Mouse (Mus musculus): Measurements from ENCODE around the gene Col4a3. TPM values are rescaled to one million over a fixed set of nuclear protein-coding genes. Genes with fewer than 3 reads are reported as not detected.
A peak's percentile ranks its signal among the peaks of the same experiment; 100 is the strongest.

Gene Col4a3
- polyA plus RNA-seq, 1 experiment from 2014 or later, result 0.20 TPM

DNA sequence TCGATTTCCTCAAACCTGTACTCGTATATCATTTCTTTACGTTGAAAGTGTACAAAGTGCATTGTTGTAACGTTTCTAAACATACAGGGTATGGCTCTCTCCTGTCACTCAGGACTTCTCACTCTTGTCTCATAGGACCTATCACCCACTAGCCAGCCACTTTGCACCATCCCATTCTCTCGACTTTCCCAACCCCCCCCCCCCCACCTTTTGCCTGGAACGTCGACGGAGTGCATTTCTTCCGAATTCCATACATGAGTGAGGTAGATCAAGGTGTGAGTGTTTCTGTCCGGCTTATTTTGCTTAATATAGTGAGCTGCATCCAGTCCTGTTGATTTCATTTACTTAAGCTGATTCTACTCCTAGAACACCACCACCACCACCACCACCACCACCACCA lies 9.4 kb upstream of the Col4a3 start:
- H3K4me3 ChIP-seq, result no peak overlapping the region
- no peak for DNase-seq (ENCODE audit: low spot score)
- peaks cover 9% of the 10 kb centered on the region for H3K4me1 ChIP-seq
- WGBS, result 87% methylated on average over 10 of the region's 10 CpGs
- H3K36me3 ChIP-seq, result no peaks in the 10 kb centered on the region
- no peak overlapping the region for H3K27ac ChIP-seq
- no peaks in the 10 kb centered on the region for H3K27me3 ChIP-seq (ENCODE audit: insufficient read depth, poor library complexity, severe bottlenecking)
- no peaks in the 10 kb centered on the region for H3K9me3 ChIP-seq

DNA sequence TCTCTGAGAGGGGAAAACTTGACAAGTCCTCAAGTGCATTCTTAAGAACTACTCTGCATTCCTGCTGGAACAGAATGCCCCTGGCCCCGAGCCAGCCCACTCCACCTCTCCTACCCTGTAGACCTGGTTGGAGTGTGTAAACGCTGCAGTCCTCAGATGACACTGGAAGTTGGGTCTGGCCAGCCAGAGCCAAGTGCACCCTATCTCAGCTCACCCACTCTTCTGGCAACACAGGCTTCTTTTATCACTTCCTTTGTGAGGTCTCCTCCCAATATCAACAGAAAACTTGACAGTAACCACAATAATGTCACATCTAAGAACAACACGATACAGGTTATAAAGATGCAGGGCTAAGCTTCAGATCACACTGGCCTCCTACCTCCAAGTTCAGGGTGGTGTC lies 8.8 kb upstream of the Col4a3 start:
- Histone ChIP-seq H3K27ac (no peak overlapping the region), H3K4me3 (no peak overlapping the region), H3K27me3 (ENCODE audit: insufficient read depth, poor library complexity, severe bottlenecking) (no peaks in the 10 kb centered on the region), H3K36me3 (no peaks in the 10 kb centered on the region), H3K4me1 (peaks cover 9% of the 10 kb centered on the region), H3K9me3 (no peaks in the 10 kb centered on the region)
- WGBS, result 44% methylated on average over 3 of the region's 3 CpGs
- DNase-seq (ENCODE audit: low spot score), result no peak

DNA sequence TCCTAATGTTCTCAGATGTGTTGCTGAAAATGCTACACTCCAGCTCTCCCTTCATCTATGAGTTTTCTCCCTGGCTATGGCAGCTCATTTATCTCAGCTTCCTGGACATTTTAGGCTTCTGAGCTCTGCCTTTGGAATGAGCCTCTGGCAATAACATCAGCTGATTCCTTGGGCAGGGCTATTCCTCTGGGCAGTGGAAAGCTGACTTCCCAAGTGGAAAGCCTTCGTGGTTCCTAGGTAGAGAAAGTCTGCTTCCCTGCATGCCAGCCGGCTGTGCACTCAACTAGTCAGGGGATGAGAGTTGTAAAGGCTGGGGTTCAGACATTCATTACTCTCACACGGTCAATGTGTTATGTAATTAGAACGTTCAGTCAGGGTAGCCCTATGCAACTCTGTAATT lies 8.4 kb upstream of the Col4a3 start:
- WGBS, result 69% methylated on average over 4 of the region's 4 CpGs
- Histone ChIP-seq H3K4me1 (peaks cover 9% of the 10 kb centered on the region), H3K4me3 (no peak overlapping the region), H3K27ac (no peak overlapping the region), H3K27me3 (ENCODE audit: insufficient read depth, poor library complexity, severe bottlenecking) (no peaks in the 10 kb centered on the region), H3K36me3 (no peaks in the 10 kb centered on the region), H3K9me3 (no peaks in the 10 kb centered on the region)
- no peak for DNase-seq (ENCODE audit: low spot score)

DNA sequence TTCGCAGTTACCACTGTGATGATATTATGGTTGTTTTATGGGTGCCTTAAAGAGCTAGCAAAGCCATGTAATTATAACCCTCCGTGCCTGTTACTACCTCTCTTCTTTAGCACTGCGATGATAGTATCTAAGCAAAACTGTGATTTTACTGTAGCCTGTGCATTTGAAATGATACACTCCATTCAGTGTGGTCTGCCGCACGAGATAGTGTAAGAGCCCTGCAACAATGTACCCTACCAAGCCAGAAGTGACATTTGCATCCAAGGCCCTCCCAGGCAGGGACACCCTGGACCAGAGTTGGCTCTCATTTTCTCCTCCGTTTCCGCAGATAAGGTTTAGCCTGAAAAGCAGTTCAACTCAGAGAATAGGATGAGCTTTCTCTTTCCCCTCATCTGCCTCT lies 740 bp upstream of the Col4a3 start:
- Histone ChIP-seq H3K9me3 (no peaks in the 10 kb centered on the region), H3K4me3 (peak overlapping the region; percentile 63; the same call in 1 of the 2 replicates), H3K27me3 (ENCODE audit: insufficient read depth, poor library complexity, severe bottlenecking) (peaks cover 52% of the 10 kb centered on the region), H3K27ac (no peak overlapping the region), H3K36me3 (no peaks in the 10 kb centered on the region), H3K4me1 (peaks cover 15% of the 10 kb centered on the region)
- 67% methylated on average over 7 of the region's 7 CpGs for WGBS
- no peak for DNase-seq (ENCODE audit: low spot score)

DNA sequence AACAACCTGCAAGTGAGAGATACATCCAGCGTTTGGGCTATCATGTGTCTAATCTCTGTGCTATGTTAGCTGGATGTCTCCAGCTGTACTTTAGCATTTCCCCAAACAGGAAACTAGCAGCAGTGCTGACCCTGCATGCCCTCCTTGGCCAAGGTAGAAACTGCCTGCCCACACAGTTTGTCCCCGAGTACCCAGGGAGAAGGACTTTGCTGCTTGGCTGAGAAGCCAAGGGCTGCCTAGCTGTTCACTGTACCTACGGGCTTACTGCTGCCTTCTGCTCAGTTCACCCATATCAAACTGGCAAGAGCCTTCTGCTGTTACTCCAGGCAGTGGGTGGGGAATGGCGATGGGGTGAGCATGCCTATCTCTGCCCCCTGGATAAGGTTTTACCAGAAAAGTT lies 3.5 kb downstream of the Col4a3 start:
- Histone ChIP-seq H3K9me3 (no peaks in the 10 kb centered on the region), H3K27me3 (ENCODE audit: insufficient read depth, poor library complexity, severe bottlenecking) (peaks cover 40% of the 10 kb centered on the region), H3K27ac (no peak overlapping the region), H3K4me1 (peaks cover 15% of the 10 kb centered on the region), H3K4me3 (no peak overlapping the region), H3K36me3 (no peaks in the 10 kb centered on the region)
- WGBS, result 66% methylated on average over 4 of the region's 4 CpGs
- DNase-seq (ENCODE audit: low spot score), result no peak

DNA sequence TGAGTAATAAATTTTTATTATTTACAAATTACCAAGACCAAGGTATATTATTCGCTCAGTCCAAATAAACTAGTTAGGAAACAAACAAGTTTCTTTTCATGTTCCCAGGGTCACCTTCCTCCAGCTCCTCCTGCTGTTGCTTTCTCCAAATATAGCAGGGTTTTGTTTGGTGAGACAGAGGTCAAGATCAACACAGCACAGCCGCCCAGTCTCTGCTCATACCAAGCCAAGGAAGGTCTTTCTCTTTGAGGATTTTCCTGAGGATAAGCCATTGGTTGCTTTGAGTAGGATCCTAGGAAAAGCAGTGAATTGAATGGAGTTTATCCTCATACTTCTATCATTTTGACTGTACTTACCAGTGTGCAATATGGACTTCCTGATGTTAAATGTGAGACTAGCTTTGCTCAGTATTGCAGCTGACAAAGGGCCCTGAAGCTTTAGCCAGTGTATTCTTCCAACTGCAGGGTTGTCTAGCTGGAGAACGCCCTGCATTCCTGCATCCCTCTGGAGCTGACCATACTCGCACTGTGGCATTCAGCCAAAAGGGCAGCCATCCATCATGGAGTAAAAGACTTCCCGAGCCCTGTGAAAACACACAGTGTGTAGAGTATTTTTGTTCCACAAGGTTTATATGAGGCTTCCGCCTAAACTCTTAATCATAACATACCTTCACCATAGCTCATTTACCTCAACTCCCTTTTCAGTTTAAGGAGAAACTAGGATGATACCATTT lies 10.3 kb downstream of the Col4a3 start:
- WGBS, result 58% methylated on average over 6 of the region's 6 CpGs
- peaks cover 16% of the 10 kb centered on the region; the same call in 1 of the 2 replicates for H3K4me1 ChIP-seq
- no peaks in the 10 kb centered on the region for H3K27me3 ChIP-seq (ENCODE audit: insufficient read depth, poor library complexity, severe bottlenecking)
- no peak overlapping the region for H3K27ac ChIP-seq
- no peak for DNase-seq (ENCODE audit: low spot score)
- H3K4me3 ChIP-seq, result no peak overlapping the region
- no peaks in the 10 kb centered on the region for H3K36me3 ChIP-seq
- H3K9me3 ChIP-seq, result no peaks in the 10 kb centered on the region

DNA sequence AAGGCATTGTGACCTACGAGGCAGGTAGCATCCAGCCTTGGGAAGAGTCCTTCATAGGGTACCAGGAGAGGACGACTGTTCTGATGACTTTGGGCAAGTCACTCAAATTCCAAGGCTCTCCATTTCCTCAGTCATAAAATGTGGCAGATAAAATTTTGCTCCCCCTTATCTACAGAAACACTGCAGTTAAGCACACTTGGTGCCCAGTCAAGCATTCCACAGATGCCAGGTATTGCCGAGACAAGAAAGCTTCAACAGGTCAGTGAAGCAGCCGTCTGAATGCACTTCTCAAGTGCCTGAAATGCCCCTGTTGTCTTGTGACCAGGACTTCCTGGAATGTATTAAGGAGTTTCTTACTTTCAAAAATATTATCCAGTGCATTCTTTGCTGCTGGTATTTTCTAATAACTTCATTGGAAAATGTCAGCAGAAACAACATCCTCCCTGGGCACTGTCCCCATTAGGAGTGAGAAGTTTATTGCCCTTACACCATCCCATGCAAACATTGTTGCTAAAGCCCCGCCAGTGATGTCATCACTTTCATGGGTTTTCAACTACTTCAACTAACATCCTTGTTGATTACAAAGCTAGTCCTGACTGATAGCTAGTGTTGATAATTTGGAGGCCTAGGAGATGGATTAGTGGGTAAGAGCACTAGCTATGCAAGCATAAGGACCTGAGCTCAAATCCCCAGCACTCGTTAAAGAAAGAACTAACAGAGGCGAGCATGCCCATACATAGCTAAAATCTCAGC lies 16.7 kb downstream of the Col4a3 start:
- 0 out of 2 replicates have a peak, but pooled peaks cover 5% of the 10 kb centered on the region for H3K4me1 ChIP-seq
- no peaks in the 10 kb centered on the region for H3K36me3 ChIP-seq
- H3K4me3 ChIP-seq, result no peak overlapping the region
- no peaks in the 10 kb centered on the region for H3K9me3 ChIP-seq
- no peak for DNase-seq (ENCODE audit: low spot score)
- H3K27ac ChIP-seq, result no peak overlapping the region
- 55% methylated on average over 7 of the region's 7 CpGs for WGBS
- no peaks in the 10 kb centered on the region; the same call in 1 of the 2 replicates for H3K27me3 ChIP-seq (ENCODE audit: insufficient read depth, poor library complexity, severe bottlenecking)

DNA sequence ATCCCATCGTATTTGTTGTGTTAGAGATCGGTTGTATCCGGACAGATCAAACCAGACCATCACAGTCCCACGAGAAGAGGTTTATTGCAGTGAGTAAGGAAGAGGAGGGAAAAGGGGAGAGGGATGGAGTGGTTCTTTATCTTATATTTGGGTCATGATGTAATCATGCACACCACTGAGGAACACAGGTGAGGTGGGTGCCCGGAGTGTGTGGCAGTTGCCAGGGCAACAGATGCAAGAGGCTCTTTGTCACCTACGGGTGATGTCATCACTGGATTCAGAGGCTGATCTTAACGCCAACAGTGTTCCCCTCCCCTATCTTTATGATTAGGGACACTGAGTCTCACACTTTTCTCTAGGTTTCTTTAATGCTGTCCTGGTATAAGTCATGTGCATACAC lies 18.6 kb downstream of the Col4a3 start:
- no peaks in the 10 kb centered on the region; the same call in 1 of the 2 replicates for H3K27me3 ChIP-seq (ENCODE audit: insufficient read depth, poor library complexity, severe bottlenecking)
- DNase-seq (ENCODE audit: low spot score), result no peak
- H3K4me3 ChIP-seq, result no peak overlapping the region
- WGBS, result 83% methylated on average over 7 of the region's 7 CpGs
- no peaks in the 10 kb centered on the region for H3K36me3 ChIP-seq
- 0 out of 2 replicates have a peak, but pooled peaks cover 5% of the 10 kb centered on the region for H3K4me1 ChIP-seq
- no peak overlapping the region for H3K27ac ChIP-seq
- no peaks in the 10 kb centered on the region for H3K9me3 ChIP-seq

DNA sequence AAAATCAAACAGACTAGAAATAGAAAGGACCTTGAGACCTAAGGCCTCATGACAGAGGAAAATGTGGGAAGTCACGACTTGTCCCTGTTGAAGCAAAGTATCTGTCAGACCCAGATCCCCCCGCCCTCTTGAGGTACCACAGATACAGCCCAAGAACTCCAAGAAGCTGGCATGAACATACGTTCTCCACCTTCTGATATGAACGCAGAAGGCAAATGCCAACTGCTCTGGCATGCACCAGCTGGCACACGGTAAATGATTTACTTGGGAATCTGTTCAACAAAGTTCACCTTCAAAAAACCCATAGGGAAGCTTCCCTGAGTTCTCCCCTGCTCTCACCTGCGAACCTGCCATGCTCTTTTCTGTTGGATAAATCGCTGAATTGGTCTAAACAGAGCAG lies 19.1 kb downstream of the Col4a3 start:
- DNase-seq (ENCODE audit: low spot score), result no peak
- no peak overlapping the region for H3K4me3 ChIP-seq
- WGBS, result 83% methylated on average over 7 of the region's 7 CpGs
- 0 out of 2 replicates have a peak, but pooled peaks cover 5% of the 10 kb centered on the region for H3K4me1 ChIP-seq
- no peaks in the 10 kb centered on the region for H3K9me3 ChIP-seq
- no peaks in the 10 kb centered on the region for H3K36me3 ChIP-seq
- H3K27ac ChIP-seq, result no peak overlapping the region
- H3K27me3 ChIP-seq (ENCODE audit: insufficient read depth, poor library complexity, severe bottlenecking), result no peaks in the 10 kb centered on the region; the same call in 1 of the 2 replicates

DNA sequence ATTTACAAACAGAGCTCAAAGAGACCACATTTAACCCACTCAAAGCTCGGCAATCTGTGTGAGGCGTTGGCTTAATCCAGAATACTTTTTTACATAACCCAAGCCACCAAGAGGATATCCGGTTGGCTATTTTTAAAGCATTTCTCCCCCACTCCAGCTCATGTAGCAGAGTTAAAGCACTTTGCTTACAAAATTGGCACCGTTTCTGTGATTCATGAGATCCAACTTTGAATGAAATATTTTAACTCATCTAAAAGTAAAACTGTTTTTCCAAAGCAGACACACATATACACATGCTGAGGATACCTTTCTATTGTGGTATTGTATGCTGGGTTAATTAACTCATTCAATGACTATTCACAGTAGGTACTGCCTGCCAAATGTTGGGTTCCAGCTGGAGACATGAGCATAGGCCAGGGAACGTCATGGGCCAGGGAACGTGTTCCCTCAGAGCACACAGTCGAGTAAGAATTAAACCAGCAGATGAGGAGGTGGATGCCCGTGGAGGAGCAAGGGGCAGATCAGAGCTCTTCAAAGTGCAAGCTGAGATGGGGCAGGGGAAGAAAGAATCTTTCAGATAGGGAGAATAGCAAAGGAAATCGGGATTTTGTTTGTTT lies 22.0 kb downstream of the Col4a3 start:
- WGBS, result 76% methylated on average over 9 of the region's 9 CpGs
- Histone ChIP-seq H3K27ac (no peak overlapping the region), H3K4me1 (no peaks in the 10 kb centered on the region), H3K27me3 (ENCODE audit: insufficient read depth, poor library complexity, severe bottlenecking) (no peaks in the 10 kb centered on the region; the same call in 1 of the 2 replicates), H3K4me3 (no peak overlapping the region), H3K36me3 (no peaks in the 10 kb centered on the region), H3K9me3 (no peaks in the 10 kb centered on the region)
- no peak for DNase-seq (ENCODE audit: low spot score)

DNA sequence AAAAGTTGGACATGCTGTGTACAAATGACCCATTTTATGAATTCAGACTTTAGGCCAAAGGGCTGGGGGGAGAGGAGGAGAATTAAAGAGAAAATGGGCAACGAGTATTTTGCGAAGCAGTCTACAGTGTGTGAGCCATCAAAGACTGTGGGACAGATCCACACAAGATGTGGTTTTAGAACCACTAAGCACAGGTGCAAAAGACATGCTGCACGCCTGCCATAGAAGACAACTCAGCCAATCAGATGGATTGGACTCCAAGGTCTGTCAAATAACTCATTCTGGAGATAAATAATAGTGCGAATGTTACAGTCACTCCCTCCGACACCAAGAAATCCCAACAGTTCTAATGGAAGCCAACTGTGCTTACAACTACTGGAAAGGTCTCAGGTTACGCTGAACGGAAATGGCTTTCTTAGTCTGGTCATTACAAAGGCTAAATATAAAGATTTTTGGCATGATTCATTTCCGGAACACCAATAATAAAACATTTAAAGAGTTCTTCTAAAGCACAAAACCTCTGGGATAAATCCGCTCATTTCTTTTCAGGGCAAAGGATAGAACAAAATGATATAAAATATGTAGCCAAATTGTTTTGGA lies 25.4 kb downstream of the Col4a3 start:
- no peaks in the 10 kb centered on the region for H3K36me3 ChIP-seq
- 88% methylated on average over 9 of the region's 9 CpGs for WGBS
- no peak overlapping the region for H3K4me3 ChIP-seq
- no peaks in the 10 kb centered on the region for H3K27me3 ChIP-seq (ENCODE audit: insufficient read depth, poor library complexity, severe bottlenecking)
- no peak for DNase-seq (ENCODE audit: low spot score)
- H3K4me1 ChIP-seq, result 0 out of 2 replicates have a peak, but pooled peaks cover 4% of the 10 kb centered on the region
- no peaks in the 10 kb centered on the region for H3K9me3 ChIP-seq
- no peak overlapping the region for H3K27ac ChIP-seq

DNA sequence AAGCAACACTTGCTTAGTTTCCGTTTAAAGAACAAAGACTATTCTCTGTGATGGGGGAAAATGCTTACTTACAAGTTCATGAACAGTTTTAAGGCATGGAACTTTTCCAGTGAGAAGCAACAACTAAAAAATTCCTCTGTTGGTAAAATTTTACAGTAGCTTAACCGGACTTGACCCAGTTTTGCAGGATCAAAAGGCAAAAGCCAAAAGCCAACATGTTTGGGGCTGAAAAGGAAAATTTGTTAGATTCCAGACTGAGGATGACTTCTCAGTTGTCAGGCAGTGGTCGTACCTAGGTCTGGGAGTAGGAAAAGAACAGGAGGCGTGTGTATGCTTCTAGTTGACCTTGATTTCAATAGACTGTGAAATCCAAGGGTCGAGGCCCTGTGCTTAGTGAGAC lies 31.3 kb downstream of the Col4a3 start:
- WGBS, result 83% methylated on average over 5 of the region's 5 CpGs
- no peaks in the 10 kb centered on the region for H3K9me3 ChIP-seq
- no peaks in the 10 kb centered on the region for H3K27me3 ChIP-seq (ENCODE audit: insufficient read depth, poor library complexity, severe bottlenecking)
- no peak for DNase-seq (ENCODE audit: low spot score)
- H3K36me3 ChIP-seq, result no peaks in the 10 kb centered on the region
- H3K27ac ChIP-seq, result no peak overlapping the region
- no peak overlapping the region for H3K4me3 ChIP-seq
- 0 out of 2 replicates have a peak, but pooled peaks cover 4% of the 10 kb centered on the region for H3K4me1 ChIP-seq

DNA sequence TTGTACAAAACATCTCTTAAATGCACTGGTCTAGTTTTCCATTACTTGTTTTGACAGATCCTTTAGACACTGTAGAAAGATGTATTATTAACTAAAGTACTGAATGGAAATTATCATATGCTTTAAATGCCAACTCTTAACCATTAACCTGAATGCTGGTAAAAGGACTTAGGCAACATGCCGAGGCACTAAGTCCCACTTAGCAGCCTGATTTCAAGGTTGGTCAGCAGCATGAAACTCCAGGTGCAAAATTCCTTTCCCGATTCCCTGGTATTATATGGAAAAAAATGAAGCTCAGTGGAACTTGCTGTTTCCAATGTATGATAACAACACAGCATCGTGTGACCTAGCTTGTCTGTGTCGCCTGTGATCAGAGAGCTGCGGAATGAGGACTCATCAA lies 31.9 kb downstream of the Col4a3 start:
- Histone ChIP-seq H3K4me3 (no peak overlapping the region), H3K36me3 (no peaks in the 10 kb centered on the region), H3K27ac (no peak overlapping the region), H3K9me3 (no peaks in the 10 kb centered on the region), H3K4me1 (0 out of 2 replicates have a peak, but pooled peaks cover 4% of the 10 kb centered on the region), H3K27me3 (ENCODE audit: insufficient read depth, poor library complexity, severe bottlenecking) (no peaks in the 10 kb centered on the region)
- WGBS, result 80% methylated on average over 5 of the region's 5 CpGs
- DNase-seq (ENCODE audit: low spot score), result no peak

Data from heart, embryonic 10.5 days (tissue).